Mouse (Mus musculus): ENCODE results near the gene Olfr303. TPM values are rescaled to one million over a fixed set of nuclear protein-coding genes. Genes with fewer than 3 reads are reported as not detected.
"Not testable (repeated sequence)": the region's sequence is repeated elsewhere in the genome, so short reads cannot be mapped to it uniquely, and the experiment has no call there.

The Olfr303 gene
- total RNA-seq (2017), result not detected in 3 replicates

GRCm38 (mm10) chr7:86397689-86398088 is at the start of gene Olfr303:
TSS of gene Olfr303 (minus strand) at chr7:86397789.
- ATAC-seq (replicated peaks; ENCODE audit: insufficient number of reproducible peaks, low FRiP score, low TSS enrichment, poor library complexity, severe bottlenecking), result no peak

GRCm38 (mm10) chr7:86403546-86403945 is 6.0 kb upstream of the Olfr303 start, which contains the start of gene Olfr301:
TSS of gene Olfr301 (plus strand) at chr7:86403846.
- ATAC-seq (replicated peaks; ENCODE audit: insufficient number of reproducible peaks, low FRiP score, low TSS enrichment, poor library complexity, severe bottlenecking), result no peak

GRCm38 (mm10) chr7:86386558-86386957 is 11.0 kb downstream of the Olfr303 start, which contains the start of gene Olfr304:
TSS of gene Olfr304 (minus strand) at chr7:86386658.
- no peak for ATAC-seq (replicated peaks; ENCODE audit: insufficient number of reproducible peaks, low FRiP score, low TSS enrichment, poor library complexity, severe bottlenecking)

- no peak for ATAC-seq (replicated peaks; ENCODE audit: insufficient number of reproducible peaks, low FRiP score, low TSS enrichment, poor library complexity, severe bottlenecking)
Measured at GRCm38 (mm10) chr7:86385769-86386168, 11.8 kb downstream of the Olfr303 start.

GRCm38 (mm10) chr7:86366828-86367227 is 30.8 kb downstream of the Olfr303 start, which contains the start of gene Olfr305:
TSS of gene Olfr305 (minus strand) at chr7:86366928.
- ATAC-seq (replicated peaks; ENCODE audit: insufficient number of reproducible peaks, low FRiP score, low TSS enrichment, poor library complexity, severe bottlenecking), result no peak

GRCm38 (mm10) chr7:86346296-86346695 is 51.3 kb downstream of the Olfr303 start:
- not testable (repeated sequence) for ATAC-seq (replicated peaks; ENCODE audit: insufficient number of reproducible peaks, low FRiP score, low TSS enrichment, poor library complexity, severe bottlenecking)

GRCm38 (mm10) chr7:86344253-86344652 is 53.3 kb downstream of the Olfr303 start:
- no peak for ATAC-seq (replicated peaks; ENCODE audit: insufficient number of reproducible peaks, low FRiP score, low TSS enrichment, poor library complexity, severe bottlenecking)

GRCm38 (mm10) chr7:86342881-86343565 is 54.6 kb downstream of the Olfr303 start:
- no peak for ATAC-seq (replicated peaks; ENCODE audit: insufficient number of reproducible peaks, low FRiP score, low TSS enrichment, poor library complexity, severe bottlenecking)

Other genes starting within 250 kb of the Olfr303 start
- not detected in 3 replicates for gene Vmn2r75, start 226.0 kb downstream of the Olfr303 start, total RNA-seq (2017)
- gene Vmn2r76, start 151.5 kb downstream of the Olfr303 start, total RNA-seq (2017), result not detected in 3 replicates
- gene Olfr310, start 120.6 kb downstream of the Olfr303 start, total RNA-seq (2017), result not detected in 3 replicates
- not detected in 3 replicates for gene Olfr309, start 84.1 kb downstream of the Olfr303 start, total RNA-seq (2017)
- gene Olfr308, start 72.2 kb downstream of the Olfr303 start, total RNA-seq (2017), result not detected in 3 replicates
- gene Olfr307, start 60.2 kb downstream of the Olfr303 start, total RNA-seq (2017), result not detected in 3 replicates
- gene Olfr305, start 30.9 kb downstream of the Olfr303 start, total RNA-seq (2017), result not detected in 3 replicates
- not detected in 3 replicates for gene Olfr304, start 11.1 kb downstream of the Olfr303 start, total RNA-seq (2017)
- not detected in 3 replicates for gene Olfr301, start 6.1 kb upstream of the Olfr303 start, total RNA-seq (2017)
- 0.21 TPM in 1 of 3 replicates, not detected in the others for gene Olfr299, start 62.1 kb upstream of the Olfr303 start, total RNA-seq (2017)
- not detected in 3 replicates for gene Olfr298, start 94.7 kb upstream of the Olfr303 start, total RNA-seq (2017)
- not detected in 3 replicates for gene Olfr297, start 122.2 kb upstream of the Olfr303 start, total RNA-seq (2017)
- gene Olfr295, start 186.1 kb upstream of the Olfr303 start, total RNA-seq (2017), result not detected in 3 replicates
- not detected in 3 replicates for gene Olfr294, start 218.9 kb upstream of the Olfr303 start, total RNA-seq (2017)

Data from monocyte, adult 5-6 weeks (primary cell).